Mouse (Mus musculus) C3H10T1/2 (cell line): ENCODE data around the gene Mettl21e. TPM values are rescaled to one million over a fixed set of nuclear protein-coding genes. Genes with fewer than 3 reads are reported as not detected.

Experiments
- polyA plus RNA-seq, 2 experiments: library from polyadenylated mRNA; unstranded; fragments of >200 nt; fragmentation: generic; extraction: Trizol; gene quantifications; one replicate each; pipeline ENCODE4 v1.2.1; 2012; ENCODE audit warnings: missing spikeins in 2 of 2

Gene Mettl21e
- not detected for polyA plus RNA-seq

DNA sequence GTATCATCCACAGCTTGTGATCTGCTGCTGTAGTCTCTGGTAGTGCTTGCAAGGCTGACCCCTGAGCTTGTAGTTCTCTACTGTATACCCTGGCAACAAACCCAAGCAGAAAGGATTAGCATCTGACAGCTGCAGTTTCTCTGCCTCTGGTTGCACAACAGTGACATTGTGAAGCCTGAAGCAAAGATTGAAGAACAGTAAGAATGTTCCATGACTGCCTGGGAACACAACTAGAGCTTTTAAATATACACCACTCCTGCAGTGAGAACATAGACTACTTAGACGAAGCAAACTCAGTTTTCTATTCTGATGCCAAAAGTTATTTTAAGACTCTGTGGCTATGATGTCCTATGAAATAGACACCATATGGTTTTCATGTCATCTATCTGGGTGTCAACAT, at the start of gene Mettl21e:
Gene Mettl21e, minus strand, starts transcription at position 86 of the 400 bp plus-strand sequence.

Other genes starting within 250 kb of the Mettl21e start
- under 1 TPM in 1 of 2 experiments, not detected in 1; 0.13 TPM for gene Mettl21c, start 198.9 kb downstream of the Mettl21e start, polyA plus RNA-seq
- not detected for gene Gm8251, start 157.0 kb downstream of the Mettl21e start, polyA plus RNA-seq
- 1 to 10 TPM; 1.3 to 3.4 TPM for gene Tex30, start 116.5 kb downstream of the Mettl21e start, polyA plus RNA-seq
- gene Kdelc1, start 100.2 kb downstream of the Mettl21e start, polyA plus RNA-seq = 10 to 100 TPM in 1 of 2 experiments, 1 to 10 TPM in 1; 1.7 to 13.0 TPM
- 1 to 10 TPM in 1 of 2 experiments, under 1 TPM in 1; 0.66 to 7.2 TPM for gene Bivm, start 100.0 kb downstream of the Mettl21e start, polyA plus RNA-seq
- gene Ercc5, start 71.2 kb downstream of the Mettl21e start, polyA plus RNA-seq = 1 to 10 TPM in 1 of 2 experiments, under 1 TPM in 1; 0.41 to 9.3 TPM